Mouse (Mus musculus): ENCODE measurements at regions not wholly inside any gene's neighbourhood (a gene's known extent, or its start where the extent isn't known, plus 50 kb on each side); places are given as distances from the start of the nearest gene placed in this dataset.

DNA sequence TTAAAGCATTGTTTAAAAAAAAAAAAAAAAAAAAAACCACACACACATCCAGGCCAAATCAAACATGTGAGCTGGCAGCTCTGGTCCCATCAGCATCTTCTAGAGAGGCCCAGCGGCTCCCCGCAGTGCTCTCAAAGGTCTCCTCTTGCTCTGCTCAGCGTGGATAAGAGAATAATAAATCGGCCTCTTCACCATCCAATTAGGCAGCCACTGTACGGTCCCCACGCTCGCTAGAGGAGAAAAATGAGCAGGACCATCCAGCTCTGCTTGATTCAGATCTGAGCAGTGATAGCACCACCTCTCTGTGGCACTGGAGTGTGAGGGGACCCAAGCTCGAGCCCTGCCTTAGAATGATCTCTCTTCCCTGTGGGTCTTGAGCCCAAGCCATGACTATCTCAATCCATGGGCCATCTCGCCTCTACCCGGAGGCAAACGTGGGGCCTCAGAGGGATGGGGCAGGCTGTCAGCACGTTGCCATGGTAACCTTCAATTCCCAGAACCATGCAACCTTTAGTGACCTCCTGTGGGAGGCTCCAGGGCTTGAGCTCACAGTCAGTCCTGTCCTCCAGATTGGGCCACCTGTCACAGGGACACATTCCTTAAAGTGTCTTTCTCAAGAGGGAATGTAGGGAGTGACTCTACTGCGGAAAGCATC lies 273.6 kb upstream of the Prok2 start:
- Histone ChIP-seq H3K4me2 (ENCODE audit: low read depth) (no peak overlapping the region), H3K4me3 (ENCODE audit: low read depth, low read length) (no peak overlapping the region), H3K4me1 (ENCODE audit: control insufficient read depth, insufficient read depth, low read length) (peaks cover 9% of the 10 kb centered on the region), H3K9me3 (ENCODE audit: control insufficient read depth, low read length) (no peaks in the 10 kb centered on the region), H3K9ac (ENCODE audit: low read length) (no peak overlapping the region), H3K27me3 (ENCODE audit: control insufficient read depth, insufficient read depth, low read length) (peaks cover 2% of the 10 kb centered on the region; the same call in 1 of the 2 replicates), H3K27ac (ENCODE audit: low read depth, low read length) (no peak overlapping the region), H3K36me3 (ENCODE audit: control insufficient read depth, insufficient read depth, low read length) (no peaks in the 10 kb centered on the region)
- 35% methylated on average over 13 of the region's 13 CpGs for WGBS
- DNase-seq (ENCODE audit: low spot score) = peak; percentile 46
- ATAC-seq (ENCODE audit: insufficient read depth, low FRiP score, low TSS enrichment) = peak; percentile 53; the same call in 1 of the 2 replicates

DNA sequence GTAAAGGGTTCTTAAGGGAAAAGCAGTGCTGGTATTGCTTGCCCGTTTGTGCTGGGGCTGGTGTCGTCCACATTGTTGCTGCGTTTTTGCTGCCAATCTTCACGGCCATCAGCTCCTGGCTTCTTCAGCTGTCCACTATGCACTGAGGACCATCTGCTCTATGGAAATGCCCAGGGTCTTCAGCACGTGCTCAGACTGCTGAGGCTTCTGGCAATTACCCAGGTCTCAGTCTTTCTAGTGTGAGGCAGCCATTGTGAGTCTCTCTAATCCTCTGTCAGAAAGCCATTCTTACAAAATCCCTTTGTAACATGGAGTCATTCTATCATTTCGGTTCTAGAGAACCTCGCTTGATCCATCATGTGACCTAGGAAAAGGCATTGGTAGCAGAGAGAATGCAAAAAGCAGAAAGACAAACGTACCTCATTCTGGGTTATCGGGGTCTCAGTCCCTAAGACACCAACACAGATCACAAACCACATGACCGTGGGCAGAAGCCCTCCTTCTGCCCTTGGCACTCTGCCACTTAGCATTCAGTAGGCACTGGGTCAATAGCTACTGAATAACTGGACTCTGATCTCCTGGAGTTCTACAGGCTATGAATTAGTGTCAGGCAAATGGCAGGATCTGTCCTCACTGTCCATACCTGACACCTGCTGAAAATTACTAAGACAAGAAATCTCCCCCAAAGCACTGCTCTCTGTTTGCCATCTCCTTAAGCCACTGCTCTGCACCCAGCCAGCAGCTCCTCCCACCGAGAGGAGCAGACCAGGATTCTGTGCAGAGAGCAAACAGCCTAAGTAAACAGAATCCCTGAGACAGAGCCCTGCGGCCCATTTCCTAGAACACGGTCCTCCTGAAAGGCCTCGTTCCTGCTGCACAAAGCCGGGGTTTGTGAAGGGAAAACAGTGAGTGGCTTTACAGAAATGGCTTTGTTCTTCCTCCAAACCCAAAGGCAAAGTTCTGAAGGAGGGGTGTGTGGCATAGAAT lies 270.1 kb upstream of the Prok2 start:
- ATAC-seq (ENCODE audit: insufficient read depth, low FRiP score, low TSS enrichment) = no peak
- H3K4me3 ChIP-seq (ENCODE audit: low read depth, low read length) = no peak overlapping the region
- WGBS = 63% methylated on average over 15 of the region's 15 CpGs
- no peak overlapping the region for H3K27ac ChIP-seq (ENCODE audit: low read depth, low read length)
- H3K9ac ChIP-seq (ENCODE audit: low read length) = no peak overlapping the region
- H3K4me1 ChIP-seq (ENCODE audit: control insufficient read depth, insufficient read depth, low read length) = peaks cover 9% of the 10 kb centered on the region
- no peak overlapping the region for H3K4me2 ChIP-seq (ENCODE audit: low read depth)
- H3K36me3 ChIP-seq (ENCODE audit: control insufficient read depth, insufficient read depth, low read length) = no peaks in the 10 kb centered on the region
- H3K27me3 ChIP-seq (ENCODE audit: control insufficient read depth, insufficient read depth, low read length) = 0 out of 2 replicates have a peak, but pooled peaks cover 2% of the 10 kb centered on the region
- H3K9me3 ChIP-seq (ENCODE audit: control insufficient read depth, low read length) = no peaks in the 10 kb centered on the region
- DNase-seq (ENCODE audit: low spot score) = no peak

DNA sequence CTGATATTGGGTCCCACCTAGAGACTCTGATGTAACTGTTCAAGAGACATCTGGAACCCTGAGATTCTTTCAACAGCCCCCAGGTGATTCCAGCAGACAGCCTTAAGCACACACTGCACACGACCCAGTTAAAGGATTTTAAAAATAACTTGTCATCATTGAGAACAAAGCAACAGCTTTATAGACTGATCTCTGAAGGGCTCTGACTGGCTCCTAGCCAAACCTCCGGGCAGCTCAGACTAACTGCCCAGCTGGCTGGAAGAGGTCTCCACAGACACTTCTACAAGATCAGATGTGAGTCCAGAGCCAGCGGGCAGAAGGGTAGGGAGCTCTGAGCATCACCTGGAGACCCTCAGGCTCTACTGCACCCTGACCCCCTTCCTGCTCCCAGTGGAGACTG lies 267.8 kb upstream of the Prok2 start:
- no peak overlapping the region for H3K9ac ChIP-seq (ENCODE audit: low read length)
- ATAC-seq (ENCODE audit: insufficient read depth, low FRiP score, low TSS enrichment) = no peak
- H3K4me2 ChIP-seq (ENCODE audit: low read depth) = no peak overlapping the region
- H3K27me3 ChIP-seq (ENCODE audit: control insufficient read depth, insufficient read depth, low read length) = 0 out of 2 replicates have a peak, but pooled peaks cover 2% of the 10 kb centered on the region
- no peaks in the 10 kb centered on the region for H3K9me3 ChIP-seq (ENCODE audit: control insufficient read depth, low read length)
- no peak overlapping the region for H3K4me3 ChIP-seq (ENCODE audit: low read depth, low read length)
- no peak for DNase-seq (ENCODE audit: low spot score)
- no peaks in the 10 kb centered on the region for H3K4me1 ChIP-seq (ENCODE audit: control insufficient read depth, insufficient read depth, low read length)
- H3K36me3 ChIP-seq (ENCODE audit: control insufficient read depth, insufficient read depth, low read length) = no peaks in the 10 kb centered on the region
- 74% methylated on average over 3 of the region's 3 CpGs for WGBS
- H3K27ac ChIP-seq (ENCODE audit: low read depth, low read length) = no peak overlapping the region

DNA sequence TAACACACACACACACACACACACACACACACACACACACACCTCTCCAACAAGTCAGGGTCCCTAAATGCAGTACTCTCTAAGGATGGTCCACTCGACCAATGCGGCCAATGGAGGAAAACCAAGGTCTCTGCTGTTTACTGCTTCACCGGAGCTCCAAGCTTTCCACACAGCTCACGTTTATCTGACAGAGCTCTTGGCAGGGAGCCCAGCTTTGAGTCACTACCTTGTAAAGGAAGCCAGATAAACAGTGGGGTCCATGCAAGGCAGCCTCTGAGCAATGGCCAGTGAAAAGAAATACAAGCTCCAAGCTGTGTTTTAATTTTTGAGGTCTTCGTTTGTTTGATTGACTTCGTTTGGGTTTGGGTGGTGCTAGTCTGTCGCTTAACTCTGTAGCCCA lies 264.9 kb upstream of the Prok2 start:
- H3K9me3 ChIP-seq (ENCODE audit: control insufficient read depth, low read length) = no peaks in the 10 kb centered on the region
- ATAC-seq (ENCODE audit: insufficient read depth, low FRiP score, low TSS enrichment) = no peak
- no peak overlapping the region for H3K9ac ChIP-seq (ENCODE audit: low read length)
- no peak overlapping the region for H3K4me2 ChIP-seq (ENCODE audit: low read depth)
- WGBS = 80% methylated on average over 7 of the region's 7 CpGs
- H3K4me3 ChIP-seq (ENCODE audit: low read depth, low read length) = no peak overlapping the region
- H3K36me3 ChIP-seq (ENCODE audit: control insufficient read depth, insufficient read depth, low read length) = no peaks in the 10 kb centered on the region
- peak; percentile 35 for DNase-seq (ENCODE audit: low spot score)
- H3K4me1 ChIP-seq (ENCODE audit: control insufficient read depth, insufficient read depth, low read length) = no peaks in the 10 kb centered on the region
- H3K27me3 ChIP-seq (ENCODE audit: control insufficient read depth, insufficient read depth, low read length) = peaks cover 4% of the 10 kb centered on the region; the same call in 1 of the 2 replicates
- H3K27ac ChIP-seq (ENCODE audit: low read depth, low read length) = no peak overlapping the region

DNA sequence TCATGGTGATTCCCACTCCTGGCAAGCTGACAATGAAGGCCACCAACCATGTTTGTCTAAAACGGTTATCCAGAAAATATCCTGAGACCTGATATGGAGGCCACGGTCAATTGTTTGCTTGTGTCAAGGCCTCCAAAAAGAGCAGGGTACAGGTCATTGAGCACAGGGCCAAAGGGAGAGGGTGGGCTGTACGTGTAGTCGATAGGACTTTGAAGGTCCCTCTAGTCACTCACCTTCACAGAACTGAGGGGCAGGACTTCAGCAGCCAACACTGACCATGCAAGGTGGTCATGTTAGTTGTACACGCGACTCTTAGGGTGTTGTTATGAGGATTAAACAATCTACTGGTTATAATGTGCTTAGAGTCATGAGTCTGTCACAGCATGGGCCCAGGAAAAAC lies 264.4 kb upstream of the Prok2 start:
- H3K27me3 ChIP-seq (ENCODE audit: control insufficient read depth, insufficient read depth, low read length) = peaks cover 4% of the 10 kb centered on the region; the same call in 1 of the 2 replicates

DNA sequence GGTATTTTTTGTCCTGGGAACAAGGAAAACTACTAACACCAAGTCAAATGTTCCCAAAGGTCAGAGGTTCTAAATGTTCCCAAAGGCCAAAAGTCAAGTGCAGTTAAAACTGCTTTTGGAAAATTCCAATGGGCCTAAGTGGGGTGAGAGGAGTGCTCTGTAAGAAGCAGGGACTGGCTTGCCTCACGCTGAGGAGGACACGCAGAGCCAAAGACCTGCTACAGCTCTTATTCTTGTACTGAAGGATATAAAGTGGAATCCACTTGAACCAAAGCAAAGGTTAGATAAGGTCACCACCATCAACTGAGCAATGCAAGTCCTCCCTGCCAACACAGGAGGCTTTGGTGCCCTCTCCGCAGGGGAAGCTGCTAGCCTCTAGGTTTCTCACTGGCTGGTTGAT lies 260.3 kb upstream of the Prok2 start:
- Histone ChIP-seq H3K4me1 (ENCODE audit: control insufficient read depth, insufficient read depth, low read length) (no peaks in the 10 kb centered on the region), H3K4me2 (ENCODE audit: low read depth) (no peak overlapping the region), H3K27me3 (ENCODE audit: control insufficient read depth, insufficient read depth, low read length) (peaks cover 4% of the 10 kb centered on the region; the same call in 1 of the 2 replicates), H3K27ac (ENCODE audit: low read depth, low read length) (no peak overlapping the region), H3K9ac (ENCODE audit: low read length) (no peak overlapping the region), H3K36me3 (ENCODE audit: control insufficient read depth, insufficient read depth, low read length) (no peaks in the 10 kb centered on the region), H3K4me3 (ENCODE audit: low read depth, low read length) (no peak overlapping the region), H3K9me3 (ENCODE audit: control insufficient read depth, low read length) (no peaks in the 10 kb centered on the region)
- 76% methylated on average over 3 of the region's 3 CpGs for WGBS
- DNase-seq (ENCODE audit: low spot score) (no peak), ATAC-seq (ENCODE audit: insufficient read depth, low FRiP score, low TSS enrichment) (no peak)

More for the DNA sequence above, 264.4 kb upstream of the Prok2 start:
- ATAC-seq (ENCODE audit: insufficient read depth, low FRiP score, low TSS enrichment) = no peak
- Histone ChIP-seq H3K27ac (ENCODE audit: low read depth, low read length) (no peak overlapping the region), H3K4me3 (ENCODE audit: low read depth, low read length) (no peak overlapping the region), H3K36me3 (ENCODE audit: control insufficient read depth, insufficient read depth, low read length) (no peaks in the 10 kb centered on the region), H3K9ac (ENCODE audit: low read length) (no peak overlapping the region), H3K4me1 (ENCODE audit: control insufficient read depth, insufficient read depth, low read length) (no peaks in the 10 kb centered on the region), H3K4me2 (ENCODE audit: low read depth) (no peak overlapping the region), H3K9me3 (ENCODE audit: control insufficient read depth, low read length) (no peaks in the 10 kb centered on the region)
- no peak for DNase-seq (ENCODE audit: low spot score)
- WGBS = 93% methylated on average over 6 of the region's 6 CpGs

DNA sequence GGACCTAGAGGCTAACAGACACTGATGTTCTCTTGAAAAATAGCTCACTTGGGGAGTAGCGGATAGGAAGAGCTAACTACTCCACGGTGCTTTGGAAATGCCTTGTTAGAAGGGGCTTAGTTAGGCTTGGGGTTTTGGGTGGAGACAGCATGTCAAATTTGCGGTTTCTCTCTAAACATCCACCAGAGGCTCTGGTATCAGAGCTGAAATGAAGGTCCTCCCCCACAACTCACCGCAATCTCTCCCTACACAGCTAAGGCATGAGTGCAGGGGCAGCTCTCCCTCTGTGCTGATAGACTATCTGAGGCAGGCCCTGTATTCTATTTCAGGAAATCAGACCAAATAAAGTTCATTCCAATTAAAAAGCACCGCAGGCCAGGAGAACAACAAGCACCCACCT lies 259.1 kb upstream of the Prok2 start:
- WGBS = 53% methylated on average over 5 of the region's 5 CpGs

DNA sequence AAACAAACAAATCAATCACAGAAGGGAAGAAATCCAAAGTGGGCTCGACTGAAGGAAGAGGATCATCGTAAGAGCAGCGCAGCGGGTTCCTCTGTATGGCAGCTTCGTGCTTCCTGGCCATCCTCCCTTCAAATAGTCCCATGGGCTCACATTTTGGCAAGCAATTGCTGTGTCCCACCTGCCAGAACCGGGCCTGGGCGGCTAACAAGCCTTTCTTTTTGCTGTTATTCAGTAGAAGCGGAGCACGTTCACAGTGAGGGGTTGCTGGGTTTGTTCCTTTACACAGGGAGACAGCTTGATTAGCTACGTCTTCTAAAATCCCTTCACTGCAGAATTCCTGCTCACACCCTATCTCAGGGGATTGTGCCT lies 258.6 kb upstream of the Prok2 start:
- Histone ChIP-seq H3K4me2 (ENCODE audit: low read depth) (no peak overlapping the region), H3K36me3 (ENCODE audit: control insufficient read depth, insufficient read depth, low read length) (no peaks in the 10 kb centered on the region), H3K9ac (ENCODE audit: low read length) (no peak overlapping the region), H3K27ac (ENCODE audit: low read depth, low read length) (no peak overlapping the region), H3K4me1 (ENCODE audit: control insufficient read depth, insufficient read depth, low read length) (no peaks in the 10 kb centered on the region), H3K27me3 (ENCODE audit: control insufficient read depth, insufficient read depth, low read length) (peaks cover 4% of the 10 kb centered on the region; the same call in 1 of the 2 replicates), H3K9me3 (ENCODE audit: control insufficient read depth, low read length) (no peaks in the 10 kb centered on the region), H3K4me3 (ENCODE audit: low read depth, low read length) (no peak overlapping the region)
- no peak for ATAC-seq (ENCODE audit: insufficient read depth, low FRiP score, low TSS enrichment)
- DNase-seq (ENCODE audit: low spot score) = no peak
- WGBS = 37% methylated on average over 10 of the region's 10 CpGs

More for the DNA sequence above, 259.1 kb upstream of the Prok2 start:
- Histone ChIP-seq H3K9me3 (ENCODE audit: control insufficient read depth, low read length) (no peaks in the 10 kb centered on the region), H3K4me1 (ENCODE audit: control insufficient read depth, insufficient read depth, low read length) (no peaks in the 10 kb centered on the region), H3K9ac (ENCODE audit: low read length) (no peak overlapping the region), H3K36me3 (ENCODE audit: control insufficient read depth, insufficient read depth, low read length) (no peaks in the 10 kb centered on the region), H3K27me3 (ENCODE audit: control insufficient read depth, insufficient read depth, low read length) (peaks cover 4% of the 10 kb centered on the region; the same call in 1 of the 2 replicates), H3K4me2 (ENCODE audit: low read depth) (no peak overlapping the region), H3K27ac (ENCODE audit: low read depth, low read length) (no peak overlapping the region), H3K4me3 (ENCODE audit: low read depth, low read length) (no peak overlapping the region)
- no peak for ATAC-seq (ENCODE audit: insufficient read depth, low FRiP score, low TSS enrichment)
- no peak for DNase-seq (ENCODE audit: low spot score)

Data from neural tube, embryonic 11.5 days (tissue).